Mouse (Mus musculus) brown adipose tissue, adult 24 weeks (tissue): ENCODE results near the gene Gtpbp6. TPM values are rescaled to one million over a fixed set of nuclear protein-coding genes. Genes with fewer than 3 reads are reported as not detected.
"Not testable (repeated sequence)": the region's sequence is repeated elsewhere in the genome, so short reads cannot be mapped to it uniquely, and the experiment has no call there.

Source experiments
- H3K27ac ChIP-seq: fragments of 200-500 bp; replicated peaks from 2 replicates; pipeline ENCODE4 v1.5.1; 2012; ENCODE audit warnings: low read depth, mild to moderate bottlenecking, low read length
- H3K4me1 ChIP-seq: fragments of 200-500 bp; 2 replicates; pipeline ENCODE4 v1.6.1; 2012; ENCODE audit warnings: low read length, mixed read lengths; ENCODE audit not compliant: control insufficient read depth, insufficient read depth, insufficient read length
- H3K4me3 ChIP-seq: fragments of 200-500 bp; 2 replicates; pipeline ENCODE4 v1.5.1; 2012; ENCODE audit warnings: low read depth, mild to moderate bottlenecking, low read length, moderate library complexity; ENCODE audit not compliant: insufficient read depth
- polyA plus RNA-seq: library from polyadenylated mRNA; stranded (reverse); fragments of >200 nt; gene quantifications from 2 replicates; pipeline ENCODE4 v1.2.4, GENCODE M21; 2012; ENCODE audit not compliant: missing spikeins, insufficient read depth, insufficient read length

Gtpbp6 gene
- polyA plus RNA-seq = 13.1 and 15.4 TPM in 2 replicates

GRCm38 (mm10) chr5:110107581-110108304, at the start of gene Gtpbp6:
TSS of gene Gtpbp6 (minus strand) at chr5:110108197.
- H3K4me1 ChIP-seq = peaks cover 4% of the 10 kb centered on the region; the same call in 1 of the 2 replicates
- H3K27ac ChIP-seq = peak within 1 kb of the TSS; percentile 79
- peak within 1 kb of the TSS; percentile 80 for H3K4me3 ChIP-seq

GRCm38 (mm10) chr5:110143007-110143406, 35.0 kb upstream of the Gtpbp6 start:
- Histone ChIP-seq H3K27ac (no peak overlapping the region), H3K4me3 (no peak overlapping the region), H3K4me1 (no peaks in the 10 kb centered on the region)

GRCm38 (mm10) chr5:110142309-110142708, 34.3 kb upstream of the Gtpbp6 start:
- H3K4me1 ChIP-seq = peaks cover 3% of the 10 kb centered on the region; the same call in 1 of the 2 replicates
- H3K27ac ChIP-seq = no peak overlapping the region
- H3K4me3 ChIP-seq = no peak overlapping the region

- Histone ChIP-seq H3K27ac (no peak overlapping the region), H3K4me1 (peaks cover 3% of the 10 kb centered on the region; the same call in 1 of the 2 replicates), H3K4me3 (no peak overlapping the region)
Measured at GRCm38 (mm10) chr5:110140424-110140823, 32.4 kb upstream of the Gtpbp6 start.

- peaks cover 3% of the 10 kb centered on the region; the same call in 1 of the 2 replicates for H3K4me1 ChIP-seq
Measured at GRCm38 (mm10) chr5:110139325-110139724, 31.3 kb upstream of the Gtpbp6 start.

GRCm38 (mm10) chr5:110137816-110138215, 29.8 kb upstream of the Gtpbp6 start:
- peaks cover 3% of the 10 kb centered on the region; the same call in 1 of the 2 replicates for H3K4me1 ChIP-seq

More at GRCm38 (mm10) chr5:110139325-110139724, 31.3 kb upstream of the Gtpbp6 start:
- no peak overlapping the region for H3K4me3 ChIP-seq
- H3K27ac ChIP-seq = no peak overlapping the region

GRCm38 (mm10) chr5:110136087-110136464, 28.1 kb upstream of the Gtpbp6 start:
- Histone ChIP-seq H3K4me1 (peaks cover 3% of the 10 kb centered on the region; the same call in 1 of the 2 replicates), H3K4me3 (peak overlapping the region; percentile 60), H3K27ac (peak overlapping the region; percentile 2; the same call in 1 of the 2 replicates)

More at GRCm38 (mm10) chr5:110137816-110138215, 29.8 kb upstream of the Gtpbp6 start:
- Histone ChIP-seq H3K4me3 (no peak overlapping the region), H3K27ac (no peak overlapping the region)

GRCm38 (mm10) chr5:110135293-110136086, 27.5 kb upstream of the Gtpbp6 start, which contains the start of gene Chfr:
TSS of gene Chfr (plus strand) at chr5:110135842.
- peak within 1 kb of the TSS; percentile 24 for H3K27ac ChIP-seq
- peaks cover 3% of the 10 kb centered on the region; the same call in 1 of the 2 replicates for H3K4me1 ChIP-seq
- H3K4me3 ChIP-seq = peak within 1 kb of the TSS; percentile 66

- not testable (repeated sequence) for H3K4me1 ChIP-seq, H3K27ac ChIP-seq, H3K4me3 ChIP-seq
Measured at GRCm38 (mm10) chr5:110122380-110122779, 14.4 kb upstream of the Gtpbp6 start.

GRCm38 (mm10) chr5:110109991-110110441, 2.0 kb upstream of the Gtpbp6 start, which contains the start of gene Zfp605:
TSS of gene Zfp605 (plus strand) at chr5:110110092.
- Histone ChIP-seq H3K4me1 (peaks cover 4% of the 10 kb centered on the region; the same call in 1 of the 2 replicates), H3K27ac (peak within 1 kb of the TSS; percentile 47)

GRCm38 (mm10) chr5:110108305-110108628, 270 bp upstream of the Gtpbp6 start:
- no peak overlapping the region for H3K27ac ChIP-seq
- H3K4me1 ChIP-seq = peaks cover 4% of the 10 kb centered on the region; the same call in 1 of the 2 replicates
- no peak overlapping the region for H3K4me3 ChIP-seq

More at GRCm38 (mm10) chr5:110109991-110110441, 2.0 kb upstream of the Gtpbp6 start, which contains the start of gene Zfp605:
- peak within 1 kb of the TSS; percentile 62 for H3K4me3 ChIP-seq

- Histone ChIP-seq H3K27ac (peak overlapping the region; percentile 79), H3K4me1 (peaks cover 8% of the 10 kb centered on the region), H3K4me3 (peak overlapping the region; percentile 80)
Measured at GRCm38 (mm10) chr5:110106901-110107564, 964 bp downstream of the Gtpbp6 start.

GRCm38 (mm10) chr5:110106140-110106871, 1.7 kb downstream of the Gtpbp6 start:
- Histone ChIP-seq H3K4me1 (peaks cover 12% of the 10 kb centered on the region), H3K27ac (no peak overlapping the region), H3K4me3 (peak overlapping the region; percentile 80; the same call in 1 of the 2 replicates)
